Mouse (Mus musculus) Patski (cell line): ENCODE results near the gene Stac2. TPM values are rescaled to one million over a fixed set of nuclear protein-coding genes. Genes with fewer than 3 reads are reported as not detected.

ENCODE experiments used
- ATAC-seq: fragments of 100-300 bp; one replicate; pipeline ENCODE4 v1.8.0; 2021
- CTCF ChIA-PET: fragments of 350-600 bp; sonication (Branson Sonifier 250); formaldehyde crosslinking; loops from one replicate; lab custom pipeline; 2022; ENCODE audit warnings: inconsistent platforms; lab: Charles Lee
- POLR2A ChIA-PET: fragments of 350-600 bp; sonication (Branson Sonifier 250); formaldehyde crosslinking; loops from one replicate; lab custom pipeline; 2022; ENCODE audit warnings: antibody characterized with exemption, inconsistent platforms; lab: Charles Lee
- DNase-seq: peaks from one replicate; pipeline ENCODE4 v3.0.0-alpha.2; 2011; ENCODE audit warnings: low read depth, low spot score
- H3K27me3 ChIP-seq: fragments of 371-371 bp; one replicate; pipeline ENCODE4 v1.5.1; 2021
- CTCF ChIP-seq: fragments of 100-300 bp; IDR thresholded peaks from one replicate; pipeline ENCODE4 v1.5.1; 2021
- in situ Hi-C: fragments of 300-500 bp; cut with MboI; formaldehyde crosslinking; loops from 3 replicates; pipeline ENCODE4 v1.11.1; 2018; ENCODE audit warnings: low pct_unique_long_range_greater_than_20kb, mixed read lengths
- polyA plus RNA-seq: library from polyadenylated mRNA; unstranded; gene quantifications from one replicate; pipeline ENCODE4 v1.2.3, GENCODE M21; 2021

The Stac2 gene
- polyA plus RNA-seq, 1 experiment from 2014 or later: 0.04 TPM

DNA sequence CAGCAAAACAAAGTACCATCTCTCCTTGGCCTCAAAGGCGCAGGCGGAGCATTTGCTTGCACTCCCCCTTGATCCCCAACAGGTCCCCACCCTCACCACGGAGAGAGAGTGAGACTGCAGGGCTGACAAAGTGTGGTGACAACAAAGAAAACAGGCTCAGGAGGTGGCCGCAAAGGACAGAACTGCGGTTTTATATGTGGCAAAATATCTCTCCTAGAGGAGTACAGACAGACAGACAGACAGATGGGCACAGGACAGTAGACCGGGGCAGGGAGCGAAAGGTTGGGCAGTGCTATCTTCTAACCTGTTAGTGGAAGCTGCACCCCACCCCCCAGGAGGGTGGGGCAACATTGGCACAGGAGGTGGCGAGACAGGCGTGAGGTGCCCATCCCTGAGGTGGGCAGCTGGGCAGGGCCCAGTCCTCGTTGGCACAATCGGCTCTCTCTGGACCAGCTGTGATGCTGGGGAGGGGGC is 51.9 kb downstream of the Stac2 start:
- ChIA-PET POLR2A (interaction anchor here (1.3 kb wide), 1 partner anchor 23 kb away, joined by 3 read pairs; no protein-coding TSS in a partner anchor), CTCF (interaction anchor here (1.3 kb wide), 1 partner anchor 22 kb away, joined by 3 read pairs; the partner anchor contains the start of gene Cacnb1)
- in situ Hi-C loops: no loop called here
- ATAC-seq (no peak), DNase-seq (no peak)
- TF ChIP-seq CTCF: no peak
- no peaks in the 10 kb centered on the region for H3K27me3 ChIP-seq

GRCm38 (mm10) chr11:98000378-98001140 is 52.7 kb downstream of the Stac2 start:
- no peak for DNase-seq
- no peaks in the 10 kb centered on the region for H3K27me3 ChIP-seq
- ChIA-PET CTCF (no interaction called here), POLR2A (interaction anchor here (0.6 kb wide), 1 partner anchor 57 kb away, joined by 3 read pairs; no protein-coding TSS in a partner anchor)
- TF ChIP-seq CTCF: no peak
- no peak for ATAC-seq
- in situ Hi-C loops: no loop called here

GRCm38 (mm10) chr11:97999748-98000147 is 53.5 kb downstream of the Stac2 start:
- H3K27me3 ChIP-seq: no peaks in the 10 kb centered on the region

GRCm38 (mm10) chr11:97998898-97999608 is 54.2 kb downstream of the Stac2 start:
- CTCF ChIA-PET: interaction anchor here (1.2 kb wide), 1 partner anchor 77 kb away, joined by 3 read pairs; no protein-coding TSS in a partner anchor
- TF ChIP-seq CTCF: no peak
- ATAC-seq: no peak
- POLR2A ChIA-PET: no interaction called here
- DNase-seq: no peak
- no peaks in the 10 kb centered on the region for H3K27me3 ChIP-seq
- in situ Hi-C loops: no loop called here

More at GRCm38 (mm10) chr11:97999748-98000147, 53.5 kb downstream of the Stac2 start:
- ChIA-PET POLR2A (interaction anchor here (0.6 kb wide), 1 partner anchor 58 kb away, joined by 3 read pairs; no protein-coding TSS in a partner anchor), CTCF (interaction anchor here (1.2 kb wide), 1 partner anchor 76 kb away, joined by 3 read pairs; no protein-coding TSS in a partner anchor)
- DNase-seq (no peak), ATAC-seq (no peak)
- in situ Hi-C loops: no loop called here
- no peak for TF ChIP-seq CTCF

DNA sequence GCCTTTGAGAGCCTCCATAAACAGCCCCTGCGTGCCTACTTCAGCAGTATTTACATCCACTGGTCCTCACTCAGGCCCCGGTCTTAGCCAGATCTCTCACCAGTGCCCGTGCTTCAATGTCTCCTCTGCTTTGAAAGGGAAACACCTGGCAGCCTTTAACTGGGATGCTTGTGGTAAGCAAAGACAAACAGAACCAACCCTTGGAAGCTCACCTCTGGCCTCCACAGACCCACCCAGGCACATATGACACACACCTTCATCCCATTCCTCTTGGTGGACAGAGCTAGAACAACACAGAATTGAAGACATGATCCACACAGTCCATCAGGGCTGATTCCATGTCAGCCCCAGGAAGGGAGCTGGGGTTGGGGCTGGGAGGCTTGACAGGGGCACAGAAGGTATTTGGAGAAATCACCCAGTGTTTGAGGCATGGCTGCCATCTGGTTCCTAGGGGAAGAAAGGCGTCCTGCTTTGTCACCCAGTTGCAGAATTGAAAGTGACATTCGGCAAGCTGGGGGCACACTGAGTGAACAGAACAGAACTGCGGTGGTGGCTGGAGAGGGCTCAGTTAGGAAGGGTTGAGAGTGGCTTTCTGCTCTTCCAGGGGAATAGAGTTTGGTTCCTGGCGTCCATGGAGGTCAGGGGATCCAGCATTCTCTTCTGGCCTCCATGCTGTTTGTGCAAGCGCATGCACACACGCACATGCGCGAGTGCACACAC is 55.0 kb downstream of the Stac2 start:
- H3K27me3 ChIP-seq: no peaks in the 10 kb centered on the region
- ATAC-seq: no peak
- DNase-seq: no peak
- in situ Hi-C loops: no loop called here
- CTCF ChIA-PET: no interaction called here
- TF ChIP-seq CTCF: no peak
- POLR2A ChIA-PET: interaction anchor here (0.6 kb wide), 1 partner anchor 66 kb away, joined by 3 read pairs; no protein-coding TSS in a partner anchor

GRCm38 (mm10) chr11:97997387-97997960 is 55.8 kb downstream of the Stac2 start:
- no peak for TF ChIP-seq CTCF
- ATAC-seq (no peak), DNase-seq (no peak)
- no peaks in the 10 kb centered on the region for H3K27me3 ChIP-seq
- POLR2A ChIA-PET: no interaction called here
- CTCF ChIA-PET: no interaction called here
- in situ Hi-C loops: no loop called here

GRCm38 (mm10) chr11:97996691-97997090 is 56.6 kb downstream of the Stac2 start:
- TF ChIP-seq CTCF: no peak
- ChIA-PET POLR2A (no interaction called here), CTCF (no interaction called here)
- H3K27me3 ChIP-seq: no peaks in the 10 kb centered on the region
- no peak for DNase-seq
- ATAC-seq: no peak
- in situ Hi-C loops: no loop called here

GRCm38 (mm10) chr11:97995564-97996288 is 57.5 kb downstream of the Stac2 start, which contains the start of gene Arl5c:
TSS of gene Arl5c (minus strand) at chr11:97996181.
- in situ Hi-C loops: no loop called here
- ChIA-PET POLR2A (no interaction called here), CTCF (interaction anchor here (1.6 kb wide), 1 partner anchor 11 kb away, joined by 6 read pairs; no protein-coding TSS in a partner anchor)
- no peaks in the 10 kb centered on the region for H3K27me3 ChIP-seq
- DNase-seq (no peak), ATAC-seq (no peak)
- TF ChIP-seq CTCF: no peak

DNA sequence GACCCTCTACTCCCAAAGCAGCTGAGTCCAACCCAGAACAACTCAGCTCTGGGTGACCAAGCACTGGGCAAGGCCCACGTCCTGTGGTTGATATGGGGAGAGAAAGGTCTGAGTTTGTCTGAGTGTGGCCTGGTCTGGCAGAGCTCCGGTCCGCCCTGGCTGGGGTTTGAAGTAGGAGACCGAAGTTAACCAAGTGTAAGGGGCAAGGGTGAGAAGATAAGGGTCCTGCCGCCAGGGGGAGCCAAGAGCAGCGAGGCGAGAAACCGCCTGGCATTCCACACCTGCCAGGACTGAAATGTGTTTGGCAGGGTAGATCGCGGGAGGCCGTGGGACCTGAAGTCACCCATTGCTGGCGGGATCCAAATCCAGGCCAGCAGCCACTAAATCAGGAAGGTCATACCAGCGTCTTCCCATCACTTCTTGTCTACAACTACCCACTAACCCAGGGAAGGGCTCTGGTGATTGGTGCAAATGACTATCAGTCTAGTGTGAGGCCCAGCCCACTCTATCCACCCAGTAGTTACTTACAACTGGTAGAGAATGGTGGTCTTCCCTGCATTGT is 58.6 kb downstream of the Stac2 start:
- POLR2A ChIA-PET: interaction anchor here (0.8 kb wide), 1 partner anchor 30 kb away, joined by 3 read pairs; no protein-coding TSS in a partner anchor
- CTCF ChIA-PET: interaction anchor here (1.1 to 1.6 kb wide), 3 partner anchors 8 to 12 kb away, joined by 3 to 6 read pairs (median 4); no protein-coding TSS in a partner anchor
- ATAC-seq: no peak
- no peaks in the 10 kb centered on the region for H3K27me3 ChIP-seq
- in situ Hi-C loops: no loop called here
- TF ChIP-seq CTCF: peak; percentile 89
- no peak for DNase-seq
